Mouse (Mus musculus) lung, adult 2 months (tissue): ENCODE data around the gene Ablim1.

Experiments used
- CTCF ChIP-seq: fragments of 200-500 bp; IDR thresholded peaks from 2 replicates; pipeline ENCODE4 v1.5.1; 2011; ENCODE audit warnings: mild to moderate bottlenecking, low read length, control low read depth; ENCODE audit not compliant: insufficient read depth
- POLR2A ChIP-seq: fragments of 200-500 bp; IDR thresholded peaks from 2 replicates; pipeline ENCODE4 v1.6.1; 2011; ENCODE audit warnings: low read depth, mild to moderate bottlenecking, control low read depth, low read length, borderline replicate concordance; ENCODE audit errors: extremely low read depth

DNA sequence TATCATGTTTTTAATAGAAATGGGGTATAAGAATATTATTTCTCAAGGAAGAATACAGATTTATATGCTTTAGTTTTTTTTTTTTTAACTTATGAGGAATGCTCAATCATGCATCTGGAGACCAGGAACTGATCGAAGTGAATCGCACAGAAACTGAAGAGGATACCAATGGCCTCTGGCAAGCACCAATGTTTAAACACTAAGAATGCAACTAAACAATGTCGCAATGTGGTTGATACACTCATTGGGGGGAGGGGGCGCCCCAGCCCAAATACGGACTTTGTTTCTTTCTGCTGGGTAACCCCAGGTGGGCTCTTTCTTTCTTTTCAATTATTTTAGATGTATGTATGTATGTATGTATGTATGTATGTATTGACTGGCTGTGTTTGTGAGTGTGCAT lies 90.3 kb downstream of the Ablim1 start:
- TF ChIP-seq CTCF: no peak
- no peak for TF ChIP-seq POLR2A
